Mouse (Mus musculus) left cerebral cortex, adult 8-10 months (tissue): ENCODE results near the gene Gm10762. TPM values are rescaled to one million over a fixed set of nuclear protein-coding genes. Genes with fewer than 3 reads are reported as not detected.

Source experiments
- microRNA-seq, 2 experiments: library from miRNA; unstranded; fragments of <30 nt; microRNA quantifications; one replicate each; pipeline ENCODE4 v1.2.0; 2022
- total RNA-seq, 4 experiments: library from RNA; stranded (reverse); gene quantifications; 2 replicates each; pipeline ENCODE4 v1.2.4; 2022

Gene Gm10762
- total RNA-seq, 4 experiments from 2014 or later = 3.3 to 5.3 (median 4.6) TPM

Small RNAs within 50 kb of the gene (microRNA-seq; reads per million reads assigned to microRNA genes)
- 0 reads per million in 2 experiments for gene Gm22859

Other genes with a start within 250 kb of the Gm10762 start
- gene Tmem87b, start 149.6 kb downstream of the Gm10762 start, total RNA-seq = 10 to 100 TPM; 32.2 to 36.9 (median 32.9) TPM
- gene Fbln7, start 104.7 kb downstream of the Gm10762 start, total RNA-seq = 1 to 10 TPM; 1.7 to 3.0 (median 2.5) TPM
- gene Zc3h8, start 23.6 kb downstream of the Gm10762 start, total RNA-seq = 1 to 10 TPM; 3.9 to 7.5 (median 6.1) TPM
- 10 to 100 TPM; 18.4 to 22.0 (median 19.5) TPM for gene Zc3h6, start 323 bp downstream of the Gm10762 start, total RNA-seq
- under 1 TPM; 0.21 to 0.36 (median 0.22) TPM for gene Vinac1, start 80.4 kb upstream of the Gm10762 start, total RNA-seq
- gene Ttl, start 98.2 kb upstream of the Gm10762 start, total RNA-seq = 10 to 100 TPM; 61.6 to 69.8 (median 63.3) TPM
- 10 to 100 TPM; 19.8 to 25.0 (median 21.5) TPM for gene Polr1b, start 133.3 kb upstream of the Gm10762 start, total RNA-seq
- 10 to 100 TPM; 11.2 to 13.0 (median 12.0) TPM for gene Chchd5, start 162.0 kb upstream of the Gm10762 start, total RNA-seq
- 100 to 1,000 TPM; 136 to 167 (median 155) TPM for gene Slc20a1, start 231.0 kb upstream of the Gm10762 start, total RNA-seq